Mouse (Mus musculus): ENCODE data around the gene Olfr1253.

Gene Olfr1253

DNA sequence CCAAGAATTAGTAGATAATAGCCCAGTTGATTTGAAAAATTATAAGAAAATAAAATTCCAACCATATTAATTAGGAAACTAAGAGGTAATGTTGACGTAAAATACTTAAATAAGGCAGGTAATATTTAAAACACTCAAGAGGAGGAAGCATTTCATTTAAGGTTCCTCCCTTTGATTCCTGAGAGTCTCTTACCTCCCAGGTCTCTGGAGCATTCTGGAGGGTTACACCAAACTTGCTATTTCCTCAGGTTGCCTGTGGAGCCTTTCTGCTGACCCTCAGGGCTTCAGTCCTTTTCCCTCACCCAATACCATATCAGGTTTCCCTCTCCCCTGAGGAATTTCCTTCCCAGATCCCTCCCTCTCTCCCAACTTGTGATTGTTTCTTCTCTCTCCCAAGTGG lies at the start of gene Olfr1253:
Gene Olfr1253, minus strand, starts transcription at position 101 of the 400 bp plus-strand sequence.
- no peak for DNase-seq (ENCODE audit: extremely low spot score, low spot score)

DNA sequence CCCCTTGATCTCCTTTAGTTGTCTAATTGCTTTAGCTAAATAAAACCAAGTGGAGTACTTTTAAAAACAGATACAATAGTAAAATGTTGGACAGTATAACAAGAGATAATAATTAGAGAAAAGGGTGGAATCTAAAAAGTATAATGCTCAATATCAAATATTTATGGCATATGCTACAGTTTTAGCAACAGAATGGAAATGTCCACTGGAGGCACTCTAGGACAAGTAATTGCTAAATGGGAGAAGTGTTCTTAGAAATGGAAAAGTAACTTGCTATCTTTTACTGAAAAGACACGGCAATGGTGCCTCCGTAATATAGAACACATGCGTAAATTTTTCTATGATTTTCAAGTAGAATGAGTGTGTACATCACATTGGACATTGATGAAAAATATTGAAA lies 42.7 kb upstream of the Olfr1253 start:
- DNase-seq (ENCODE audit: extremely low spot score, low spot score), result no peak

DNA sequence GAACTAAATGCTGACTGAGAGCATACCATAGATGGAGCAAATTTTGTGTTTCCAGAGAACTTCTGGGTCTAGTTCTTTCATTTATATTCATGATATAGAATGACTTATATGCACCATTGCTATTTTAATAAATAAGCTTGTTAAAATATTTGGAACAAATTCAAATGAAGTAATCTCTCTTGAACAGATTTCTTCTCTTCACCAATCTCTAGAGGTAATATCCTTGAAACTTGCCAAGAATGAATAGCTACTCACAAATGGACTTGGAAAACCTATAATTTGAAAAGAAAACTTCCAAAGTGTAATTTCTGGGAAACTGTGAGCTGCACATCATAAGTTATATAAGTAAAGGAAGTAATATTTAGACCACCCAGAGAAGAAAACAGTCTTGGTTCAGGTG lies 36.6 kb upstream of the Olfr1253 start, which contains the start of gene Olfr1254:
Gene Olfr1254, minus strand, starts transcription at position 101 of the 400 bp plus-strand sequence.
- no peak for DNase-seq (ENCODE audit: extremely low spot score, low spot score)

DNA sequence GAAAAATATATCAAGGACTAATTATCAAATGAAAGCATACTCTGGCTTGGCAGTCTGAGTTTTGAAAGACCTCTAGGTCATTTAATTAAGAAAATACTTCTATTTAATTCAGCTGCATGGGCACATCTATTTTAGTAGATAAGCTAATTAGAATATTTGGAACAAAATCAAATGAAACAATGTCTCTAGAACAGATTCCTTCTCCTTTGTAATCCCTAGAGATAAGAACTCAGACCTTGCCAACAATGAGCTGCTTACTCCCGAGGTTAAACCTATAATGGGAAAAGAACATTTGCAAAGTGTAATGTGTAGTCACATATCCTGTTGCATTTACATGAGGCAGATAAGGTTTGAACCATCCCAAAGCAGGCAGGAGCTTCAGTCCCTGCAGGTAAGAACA lies 32.0 kb downstream of the Olfr1253 start, which contains the start of gene Olfr1252:
Gene Olfr1252, minus strand, starts transcription at position 101 of the 400 bp plus-strand sequence.
- no peak for DNase-seq (ENCODE audit: extremely low spot score, low spot score)

All from neural tube, embryonic 10.5 days (tissue).